Mouse (Mus musculus) ovary, postnatal 36 days (tissue): Measurements from ENCODE around the gene Rpl13.

Source experiments
- DNase-seq: peaks from one replicate; pipeline ENCODE4 v3.0.0; 2022; ENCODE audit warnings: low spot score, mixed read lengths

The Rpl13 gene

DNA sequence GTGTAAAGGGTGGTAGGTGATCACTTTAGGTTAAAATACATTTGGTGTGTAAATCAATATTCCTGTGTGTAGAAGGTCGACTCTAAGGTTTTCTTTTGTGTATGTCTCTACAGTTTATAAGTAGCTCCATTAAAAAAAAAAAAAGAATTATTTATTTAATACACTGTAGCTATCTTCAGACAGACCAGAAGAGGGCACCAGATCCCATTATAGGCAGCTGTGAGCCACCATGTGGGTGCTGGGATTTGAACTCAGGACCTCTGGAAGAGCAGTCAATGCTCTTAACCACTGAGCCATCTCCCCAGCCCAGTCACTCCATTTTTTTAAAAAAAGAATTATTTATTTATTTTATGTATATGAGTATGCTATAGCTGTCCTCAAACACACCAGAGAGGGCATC lies 5.9 kb downstream of the Rpl13 start:
- no peak for DNase-seq

DNA sequence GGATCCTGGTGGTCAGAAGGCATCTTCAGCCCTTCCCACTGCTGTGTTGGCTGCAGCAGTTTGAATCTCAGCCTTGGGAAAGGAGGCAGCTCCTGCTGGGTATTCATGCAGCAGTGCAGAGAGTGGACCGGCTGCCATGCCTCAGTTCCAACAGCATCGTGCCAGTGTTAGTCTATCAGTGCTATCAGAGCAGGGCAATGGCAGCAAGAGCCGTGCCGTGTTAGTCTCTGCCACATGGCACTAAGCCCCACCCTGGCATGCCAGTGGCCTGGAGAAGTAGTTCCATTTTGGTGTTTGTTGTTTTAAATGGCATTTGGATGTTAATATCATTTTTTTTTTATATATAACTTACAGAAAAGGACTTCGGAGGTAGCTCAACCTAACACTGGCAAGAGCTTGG lies 6.8 kb downstream of the Rpl13 start:
- DNase-seq = no peak

DNA sequence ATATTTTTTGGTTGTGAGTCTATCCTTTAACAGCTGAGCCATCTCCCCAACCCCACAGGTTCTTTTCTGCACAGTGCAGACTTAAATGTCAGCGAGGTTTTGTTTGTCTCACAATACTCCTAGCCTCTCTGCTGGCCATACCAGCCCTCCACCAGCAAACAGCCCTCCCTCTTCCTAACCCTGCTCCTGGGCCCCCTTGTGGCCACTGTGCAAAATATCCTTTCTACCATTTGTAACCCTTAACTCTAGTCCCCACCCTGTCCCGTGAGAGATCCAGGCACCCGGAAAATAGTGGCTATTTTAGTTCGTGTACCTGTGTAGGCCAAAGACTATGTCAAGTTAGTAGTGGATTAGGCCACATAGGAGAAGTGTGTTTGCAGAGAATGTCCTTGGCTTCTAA lies 8.5 kb downstream of the Rpl13 start:
- DNase-seq = peak; percentile 36

DNA sequence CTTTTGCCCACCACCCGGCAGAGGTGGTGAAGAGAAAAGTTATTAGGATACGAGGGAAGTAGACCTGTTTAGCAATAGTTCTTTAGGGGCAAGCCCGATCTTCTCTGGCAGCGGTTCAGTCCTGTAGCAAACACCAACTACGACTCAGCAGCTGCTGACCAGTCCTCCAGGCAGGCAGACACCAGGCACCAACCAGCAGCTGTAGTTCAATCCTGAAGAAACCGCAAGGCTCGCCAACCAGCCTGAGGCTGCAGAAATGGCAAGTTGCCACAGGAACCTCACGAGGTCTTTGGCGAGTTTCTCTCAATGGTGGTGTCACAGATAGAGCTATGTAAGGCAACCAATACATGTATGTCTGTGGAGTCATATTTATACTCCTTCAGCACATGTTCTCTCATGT lies 10.7 kb downstream of the Rpl13 start:
- DNase-seq = no peak

DNA sequence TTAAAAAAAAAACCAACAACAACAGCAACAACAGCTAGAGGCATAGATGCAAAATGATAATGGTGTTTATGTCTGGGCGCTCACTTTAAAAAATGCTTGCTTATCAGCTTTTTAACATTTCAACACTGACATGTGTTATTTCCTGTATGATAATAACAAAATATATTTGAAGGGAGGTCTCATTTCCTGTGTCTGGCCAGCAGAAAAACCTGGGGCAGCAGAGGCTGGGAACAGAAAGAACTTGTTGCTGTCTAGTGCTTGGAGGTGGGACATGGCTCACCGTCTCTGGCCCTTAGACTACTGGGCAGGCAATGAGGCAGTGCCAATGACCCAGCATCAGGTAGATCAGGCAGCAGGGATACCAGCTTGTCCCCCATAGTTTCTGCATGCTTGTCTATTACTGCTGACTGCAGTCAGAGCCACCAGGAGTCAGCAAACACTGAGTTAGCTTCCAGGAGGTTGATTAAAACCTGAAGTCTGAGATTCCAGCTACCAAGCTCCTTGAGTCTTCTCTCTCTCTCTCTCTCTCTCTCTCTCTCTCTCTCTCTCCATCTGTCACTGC lies 11.8 kb downstream of the Rpl13 start:
- no peak for DNase-seq

DNA sequence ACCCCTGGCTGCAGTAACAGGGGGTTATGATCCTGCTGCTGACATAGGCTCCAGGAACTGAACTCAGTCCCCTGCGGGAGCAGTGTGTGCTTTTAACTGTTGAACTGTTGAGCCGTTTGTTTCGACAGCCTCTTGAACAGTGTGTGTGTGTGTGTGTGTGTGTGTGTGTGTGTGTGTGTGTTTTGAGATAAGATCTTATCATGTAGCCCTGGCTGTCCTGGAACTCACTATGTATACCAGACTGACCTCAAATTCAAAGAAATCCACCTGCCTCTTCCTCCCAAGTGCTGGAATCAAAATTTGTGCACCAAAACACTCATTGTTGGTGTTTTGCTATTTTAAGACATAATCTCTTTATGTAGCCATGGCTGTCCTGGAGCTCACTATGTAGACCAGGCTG lies 12.5 kb downstream of the Rpl13 start:
- DNase-seq = no peak

DNA sequence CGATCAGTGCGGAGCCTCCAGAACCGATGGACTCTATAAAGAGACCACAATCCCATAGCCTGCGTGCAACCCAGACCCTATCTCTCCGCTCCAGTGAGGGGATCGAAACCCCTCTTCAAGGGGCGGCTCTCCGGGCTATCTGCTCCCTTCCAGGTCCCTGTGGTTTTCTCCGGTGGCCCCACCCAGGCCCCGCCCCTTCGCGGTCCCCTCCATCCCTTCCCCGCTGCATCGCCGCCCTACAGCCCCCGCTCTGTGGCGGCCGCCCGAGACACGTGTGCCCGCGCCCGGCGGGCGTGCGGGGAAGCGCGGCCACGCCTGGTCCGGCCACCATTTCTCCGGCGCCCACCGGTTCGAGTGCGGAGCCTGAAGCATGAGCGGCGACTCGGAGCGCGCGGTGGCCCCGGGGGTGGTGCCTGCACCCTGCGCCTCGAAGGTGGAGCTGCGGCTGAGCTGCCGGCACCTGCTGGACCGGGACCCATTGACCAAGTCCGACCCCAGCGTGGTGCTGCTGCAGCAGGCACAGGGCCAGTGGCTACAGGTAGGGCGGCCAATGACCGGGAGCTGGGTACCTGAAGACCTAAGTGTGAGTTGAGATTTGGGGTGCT lies 15.1 kb downstream of the Rpl13 start, which contains the start of gene Cpne7:
TSS of gene Cpne7 (plus strand) at position 248 of the 605 bp plus-strand sequence.
- no peak for DNase-seq

DNA sequence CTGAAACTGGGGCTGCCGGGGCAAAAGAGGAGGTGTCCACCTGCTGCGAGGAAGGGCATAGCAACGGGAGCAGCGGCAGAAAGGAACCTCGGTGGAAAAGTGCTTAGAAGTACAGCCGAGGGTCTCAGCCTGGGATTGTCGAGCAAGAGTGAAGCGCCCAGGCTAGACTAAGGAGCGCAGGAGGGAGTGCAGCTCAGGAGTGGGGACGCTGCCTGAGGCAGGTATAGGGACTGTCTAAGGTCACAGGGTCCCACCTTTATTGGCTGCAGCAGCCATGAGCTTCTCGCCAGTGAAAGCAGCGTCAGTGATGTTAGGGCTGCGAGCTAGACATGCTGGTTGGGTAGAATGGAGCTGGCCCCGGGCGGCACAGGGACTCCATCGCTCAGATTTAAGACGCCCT lies 15.6 kb downstream of the Rpl13 start:
- DNase-seq = no peak

DNA sequence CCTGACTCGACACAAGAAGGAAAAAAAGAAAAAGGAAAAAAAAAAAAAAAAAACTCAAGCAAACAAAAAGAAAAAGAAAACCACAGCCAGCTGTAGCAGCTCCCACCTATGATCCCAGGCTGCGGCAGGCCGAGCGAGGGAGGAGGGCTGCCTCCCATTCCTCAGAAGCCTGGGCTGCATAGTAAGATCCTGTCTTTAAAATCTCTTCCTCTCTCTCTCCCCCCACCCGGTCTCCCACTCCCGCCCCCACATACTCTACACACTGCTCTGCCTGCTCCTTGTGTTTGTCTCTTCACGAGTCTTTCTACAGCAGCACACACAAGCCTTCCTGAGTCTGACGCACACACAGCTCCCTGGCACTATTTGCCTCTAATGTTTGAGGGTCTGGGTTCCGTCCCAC lies 19.9 kb downstream of the Rpl13 start:
- DNase-seq = no peak

DNA sequence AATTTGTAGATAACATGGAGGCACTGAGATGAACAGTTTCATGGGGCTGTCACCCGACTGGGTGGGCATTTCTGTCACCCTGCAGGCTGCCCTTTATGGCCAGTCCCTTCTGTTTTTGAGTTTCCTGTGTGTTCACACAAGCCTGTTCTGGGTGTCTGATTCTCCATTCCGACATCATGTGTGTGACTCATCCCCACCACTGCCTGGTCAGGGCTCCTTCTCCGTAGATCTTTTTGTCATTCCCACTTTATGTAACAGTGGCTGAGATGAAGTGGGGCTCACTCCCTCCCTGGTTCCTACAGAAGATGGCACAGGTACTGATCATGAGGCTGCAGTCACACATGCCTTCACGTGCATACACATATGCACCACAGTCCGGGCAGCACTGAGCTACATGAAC lies 20.5 kb downstream of the Rpl13 start:
- no peak for DNase-seq

DNA sequence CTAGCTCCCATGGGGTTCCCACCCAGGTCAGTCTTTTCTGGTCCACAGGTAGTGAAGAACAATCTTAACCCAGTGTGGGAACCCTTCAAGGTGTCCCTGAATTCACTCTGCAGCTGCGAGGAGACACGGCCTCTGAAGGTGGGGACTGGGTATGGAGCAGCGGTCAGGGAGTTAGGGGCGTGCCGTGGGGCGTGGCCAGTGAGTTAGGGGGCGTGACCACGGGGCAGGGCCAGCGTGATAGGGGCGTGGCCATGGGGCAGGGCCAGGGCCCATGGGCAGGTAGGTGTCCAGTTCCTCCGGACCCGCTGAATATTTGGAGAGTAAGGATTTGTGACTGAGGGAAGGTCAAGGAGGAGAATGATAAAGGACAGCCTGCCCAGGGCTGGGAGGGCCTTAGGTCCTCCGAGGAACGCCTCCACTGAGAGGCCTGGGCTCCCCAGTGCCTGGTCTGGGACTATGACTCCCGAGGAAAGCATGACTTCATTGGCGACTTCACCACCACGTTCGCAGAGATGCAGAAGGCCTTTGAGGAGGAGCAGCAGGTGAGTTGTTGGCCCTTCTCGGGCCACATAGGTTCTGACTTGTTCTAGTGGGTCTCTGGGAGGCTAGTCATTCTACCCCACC lies 24.2 kb downstream of the Rpl13 start:
- peak; percentile 65 for DNase-seq

DNA sequence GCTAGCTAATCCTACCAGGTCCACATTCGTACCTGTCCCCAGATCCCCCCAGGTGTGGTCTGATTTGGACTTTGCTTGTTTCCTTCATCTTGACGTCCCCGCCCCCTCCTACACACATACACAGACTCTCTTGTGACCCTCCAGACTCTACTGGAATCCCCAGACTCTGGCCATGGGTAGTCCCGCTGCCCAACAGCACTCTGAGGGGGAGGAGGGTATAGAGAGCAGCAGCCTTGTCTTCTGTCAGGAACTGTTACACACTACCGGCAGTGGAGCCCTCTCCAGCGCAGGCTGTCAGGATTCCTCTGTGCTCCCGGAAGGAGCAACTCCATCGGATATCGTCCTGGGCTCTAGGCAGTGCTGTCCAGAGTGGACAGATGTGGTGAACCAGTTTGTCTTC lies 28.9 kb downstream of the Rpl13 start:
- DNase-seq = peak; percentile 3

DNA sequence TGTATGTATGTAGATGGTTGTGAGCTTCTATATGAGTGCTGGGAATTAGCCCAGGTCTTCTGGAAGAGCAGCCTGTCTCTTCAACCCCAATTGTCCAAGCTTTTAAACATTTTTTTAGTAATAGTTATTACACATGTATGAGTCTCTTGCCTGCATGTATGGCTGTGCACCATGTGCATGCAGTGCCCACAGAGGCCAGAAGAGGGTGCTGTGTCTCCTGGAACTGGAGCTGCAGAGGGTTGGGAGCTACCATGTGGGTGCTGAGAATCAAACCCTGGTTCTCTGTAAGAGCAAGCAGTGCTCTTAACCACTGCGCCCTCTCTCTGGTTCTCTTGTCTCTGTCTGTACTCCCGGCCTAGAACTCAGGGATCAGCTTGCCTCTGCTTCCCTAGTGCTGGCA lies 30.8 kb downstream of the Rpl13 start:
- no peak for DNase-seq

DNA sequence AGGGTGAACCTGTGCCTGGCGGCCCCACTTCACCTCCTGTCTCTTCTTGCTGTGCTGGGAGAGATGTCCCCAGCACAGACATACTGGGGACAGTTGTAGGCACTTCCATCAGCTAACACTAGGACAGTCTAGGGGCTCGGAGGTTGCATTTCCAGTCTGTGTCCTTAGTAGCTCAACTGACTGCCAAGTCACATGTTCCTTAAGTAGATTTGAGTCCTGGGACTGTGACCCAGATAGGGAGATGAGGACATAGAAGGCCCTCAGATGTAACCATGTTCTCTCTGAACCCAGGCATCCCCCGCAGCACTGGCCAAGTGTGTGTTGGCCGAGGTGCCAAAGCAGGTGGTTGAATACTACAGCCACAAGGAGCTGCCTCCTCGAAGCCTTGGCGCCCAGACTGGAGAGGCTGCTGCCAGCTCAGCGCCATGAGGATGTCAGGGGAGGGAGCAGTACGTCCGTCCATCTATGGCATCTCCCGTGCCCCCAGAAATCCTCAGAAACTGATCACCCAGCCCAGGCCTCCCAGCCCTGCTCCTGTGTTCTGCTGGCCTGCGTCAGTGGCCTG lies 32.1 kb downstream of the Rpl13 start:
- DNase-seq = peak; percentile 1

DNA sequence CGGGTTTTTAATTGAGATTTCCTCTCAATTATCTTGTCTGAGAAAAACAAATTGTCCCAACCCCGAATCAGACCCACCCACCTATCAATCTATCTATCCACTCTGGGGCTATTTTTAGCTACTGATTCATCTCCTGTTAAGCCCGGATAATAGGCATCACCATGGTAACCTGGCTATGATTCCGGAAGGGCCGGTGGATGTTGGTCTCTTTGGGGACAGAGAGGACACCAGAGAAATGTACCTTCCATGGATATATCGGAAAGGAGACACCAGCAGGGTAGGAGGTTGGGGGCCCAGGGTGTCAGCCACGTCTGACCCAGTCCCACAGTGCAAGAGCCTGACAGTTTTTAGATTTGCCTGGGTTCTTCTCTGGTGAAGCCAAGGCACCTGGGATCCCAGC lies 33.3 kb downstream of the Rpl13 start:
- DNase-seq = peak; percentile 2

DNA sequence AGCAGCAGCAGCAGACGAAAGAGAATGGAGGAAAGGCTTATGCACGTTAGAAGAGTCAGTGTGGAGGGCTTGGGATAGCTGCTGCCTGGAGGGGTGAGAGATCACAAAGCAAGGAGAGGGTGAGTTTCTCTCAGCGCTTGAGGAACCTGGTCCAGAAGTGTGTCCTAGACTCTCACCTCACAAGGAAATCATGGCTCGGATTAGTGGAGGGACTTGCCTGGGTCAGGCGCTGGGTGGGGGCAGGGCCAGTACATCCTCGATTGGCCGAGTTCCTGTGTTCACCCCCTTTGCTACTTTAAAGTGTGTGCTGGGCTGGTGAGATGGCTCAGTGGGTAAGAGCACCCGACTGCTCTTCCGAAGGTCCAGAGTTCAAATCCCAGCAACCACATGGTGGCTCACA lies 33.7 kb downstream of the Rpl13 start:
- DNase-seq = peak; percentile 2

DNA sequence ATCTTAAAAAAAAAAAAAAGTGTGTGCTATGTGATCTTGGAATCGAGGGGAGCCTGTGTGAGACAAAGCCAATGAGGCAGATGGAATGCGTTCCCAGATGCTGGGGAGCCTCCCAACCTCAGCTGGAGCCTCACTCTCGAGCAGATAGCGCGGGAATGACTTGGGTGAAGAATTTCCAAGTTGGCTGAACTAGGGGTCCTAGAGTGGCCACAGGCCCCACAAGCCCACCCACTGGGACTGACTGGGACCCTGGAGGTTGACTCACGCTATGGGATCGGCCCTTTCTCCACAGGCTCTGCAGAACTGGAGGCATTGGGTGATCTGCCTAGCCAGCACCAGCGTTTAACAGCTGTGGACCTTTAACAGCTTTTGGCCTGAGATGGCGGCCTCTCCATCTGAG lies 34.1 kb downstream of the Rpl13 start:
- peak; percentile 2 for DNase-seq

DNA sequence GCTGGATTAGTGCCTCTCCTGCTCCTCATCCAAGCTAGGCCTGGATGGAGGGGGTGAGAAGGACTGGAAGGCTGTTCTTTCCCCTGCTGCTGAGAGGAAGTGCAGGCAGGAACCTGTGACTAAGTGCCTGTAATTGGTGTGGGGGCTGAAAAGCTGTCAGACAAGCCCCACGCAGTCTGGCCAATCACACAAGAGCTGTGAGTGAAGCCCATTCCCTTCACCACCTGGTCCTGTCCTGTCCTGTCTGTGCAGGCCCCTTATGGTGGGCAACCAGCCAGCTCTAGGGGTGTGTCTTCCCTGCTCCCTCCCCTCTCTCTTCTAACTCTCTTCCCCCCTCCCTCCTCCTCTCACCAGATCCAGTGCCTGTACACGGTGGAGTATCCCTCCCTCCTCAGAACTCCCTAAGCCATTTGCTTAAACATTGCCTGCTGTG lies 35.5 kb downstream of the Rpl13 start:
- peak; percentile 22 for DNase-seq

DNA sequence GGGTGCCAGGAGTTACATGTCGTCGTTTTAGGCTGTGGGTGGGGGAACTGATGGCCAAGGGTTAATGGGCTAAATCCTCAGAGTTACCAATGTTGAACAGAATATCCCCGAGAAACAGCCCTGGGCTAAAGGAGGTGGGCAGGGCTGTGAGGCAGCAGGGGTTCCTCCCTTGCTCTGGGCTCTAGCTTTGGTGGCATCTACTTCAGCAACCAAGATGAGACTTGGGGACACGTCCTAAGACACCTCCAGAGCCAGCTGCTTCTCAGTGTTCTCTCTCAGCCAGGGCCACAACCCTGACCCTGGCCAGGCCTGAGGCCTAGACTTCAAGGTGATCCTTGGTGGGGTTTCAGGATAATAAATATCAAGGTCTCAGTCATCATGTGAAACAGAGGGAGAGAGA lies 36.6 kb downstream of the Rpl13 start:
- no peak for DNase-seq

DNA sequence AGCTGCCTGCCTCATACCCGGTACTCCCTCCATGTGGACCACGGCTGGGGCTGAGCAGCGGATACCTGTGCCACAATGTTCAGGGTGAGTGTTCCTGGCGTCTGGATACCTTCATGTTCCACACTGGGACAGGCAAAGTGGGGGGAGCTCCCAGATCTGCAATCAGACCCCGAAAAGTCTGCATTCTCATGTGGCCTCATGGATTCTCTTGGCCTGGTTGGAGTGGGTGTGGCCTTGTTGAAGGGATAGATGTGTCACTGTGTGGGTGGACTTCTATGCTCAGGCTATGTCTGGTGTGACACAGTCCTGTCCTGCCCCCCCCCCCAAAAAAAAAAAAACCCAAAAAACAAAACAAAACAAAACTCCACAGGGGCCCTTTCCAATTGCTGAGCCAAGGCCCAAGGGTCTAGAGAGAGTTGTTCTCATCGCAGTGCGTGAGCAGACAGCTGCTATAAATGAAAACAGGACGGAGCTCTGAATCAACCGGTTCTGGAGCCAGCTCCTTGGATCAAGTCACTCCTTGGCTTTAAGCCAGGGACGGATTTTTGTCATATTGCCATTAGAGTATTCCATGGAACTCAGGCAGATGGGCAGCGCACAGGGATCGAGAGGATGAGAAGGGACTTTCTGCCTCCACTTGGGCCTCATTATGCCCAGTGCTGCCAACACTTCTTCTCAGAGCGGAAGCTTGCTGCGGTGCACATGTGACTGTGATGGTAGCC lies 39.8 kb downstream of the Rpl13 start:
- DNase-seq = peak; percentile 36

DNA sequence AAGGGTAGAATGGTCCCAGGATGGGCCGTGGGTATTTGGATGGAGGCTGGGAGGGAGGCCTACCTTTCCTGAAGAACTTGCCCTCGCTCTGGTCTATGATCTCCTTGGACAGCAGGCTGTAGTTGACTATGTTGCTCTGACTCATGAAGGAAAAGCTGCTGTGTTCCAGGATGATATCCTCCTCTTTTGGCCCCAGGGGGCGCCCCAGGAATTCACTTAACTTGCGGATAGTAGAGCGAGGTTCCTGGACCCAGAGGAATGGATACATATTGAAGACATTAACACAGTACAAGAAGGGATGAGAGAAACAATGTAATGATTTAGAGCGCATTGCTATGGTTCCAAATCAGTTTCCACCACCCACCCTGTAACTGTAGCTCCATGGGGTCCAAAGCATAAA lies 43.1 kb downstream of the Rpl13 start:
- peak; percentile 53 for DNase-seq

DNA sequence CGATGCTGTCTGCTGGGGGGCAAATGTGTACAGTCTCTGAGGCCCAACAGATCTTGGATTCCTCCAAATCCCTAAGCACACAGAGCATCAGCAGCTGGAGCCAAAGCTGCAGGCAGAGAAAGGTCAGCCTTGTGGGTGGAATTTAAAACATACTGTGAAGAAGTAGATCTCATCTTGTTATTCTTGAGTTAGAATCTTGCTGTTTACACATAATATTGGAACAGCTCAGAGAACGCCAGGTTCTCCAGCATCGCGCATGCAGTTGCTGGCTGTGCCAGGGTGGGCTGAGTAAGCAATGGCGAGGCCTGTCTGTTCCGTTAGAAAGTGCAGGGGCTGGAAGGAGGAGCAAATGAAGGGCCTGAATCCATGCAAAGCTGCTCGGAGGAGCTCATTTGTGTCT lies 44.2 kb downstream of the Rpl13 start:
- DNase-seq = peak; percentile 19

DNA sequence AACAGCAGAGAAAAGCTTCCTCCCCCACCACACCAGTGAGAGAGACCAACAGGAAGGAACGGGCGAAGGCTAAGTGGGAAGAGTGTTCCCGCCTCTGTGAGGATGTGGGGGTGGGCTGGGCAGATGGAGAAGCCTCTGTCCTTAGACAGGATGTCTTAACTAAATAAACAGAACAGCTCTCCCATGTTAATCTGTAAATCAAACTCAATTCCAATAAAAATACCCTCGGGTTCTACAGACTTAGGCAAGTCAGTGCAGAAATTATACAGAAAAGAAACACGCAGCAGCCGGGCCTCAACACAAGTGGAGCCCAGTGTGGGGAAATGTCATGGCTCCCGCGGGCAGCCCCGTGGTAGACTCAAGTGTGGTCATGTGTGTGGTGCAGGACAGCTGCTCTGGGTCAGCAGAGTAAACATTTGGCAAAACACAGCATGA lies 48.6 kb downstream of the Rpl13 start:
- no peak for DNase-seq
